Mouse (Mus musculus) Patski (cell line): ENCODE results near the gene Smc1b. TPM values are rescaled to one million over a fixed set of nuclear protein-coding genes. Genes with fewer than 3 reads are reported as not detected.

Source experiments
- ATAC-seq: fragments of 100-300 bp; one replicate; pipeline ENCODE4 v1.8.0; 2021
- CTCF ChIA-PET: fragments of 350-600 bp; sonication (Branson Sonifier 250); formaldehyde crosslinking; loops from one replicate; lab custom pipeline; 2022; ENCODE audit warnings: inconsistent platforms; lab: Charles Lee
- POLR2A ChIA-PET: fragments of 350-600 bp; sonication (Branson Sonifier 250); formaldehyde crosslinking; loops from one replicate; lab custom pipeline; 2022; ENCODE audit warnings: antibody characterized with exemption, inconsistent platforms; lab: Charles Lee
- DNase-seq: peaks from one replicate; pipeline ENCODE4 v3.0.0-alpha.2; 2011; ENCODE audit warnings: low read depth, low spot score
- H3K27me3 ChIP-seq: fragments of 371-371 bp; one replicate; pipeline ENCODE4 v1.5.1; 2021
- CTCF ChIP-seq: fragments of 100-300 bp; IDR thresholded peaks from one replicate; pipeline ENCODE4 v1.5.1; 2021
- in situ Hi-C: fragments of 300-500 bp; cut with MboI; formaldehyde crosslinking; loops from 3 replicates; pipeline ENCODE4 v1.11.1; 2018; ENCODE audit warnings: low pct_unique_long_range_greater_than_20kb, mixed read lengths
- polyA plus RNA-seq: library from polyadenylated mRNA; unstranded; gene quantifications from one replicate; pipeline ENCODE4 v1.2.3, GENCODE M21; 2021

Gene Smc1b
- polyA plus RNA-seq = 0.01 TPM

DNA sequence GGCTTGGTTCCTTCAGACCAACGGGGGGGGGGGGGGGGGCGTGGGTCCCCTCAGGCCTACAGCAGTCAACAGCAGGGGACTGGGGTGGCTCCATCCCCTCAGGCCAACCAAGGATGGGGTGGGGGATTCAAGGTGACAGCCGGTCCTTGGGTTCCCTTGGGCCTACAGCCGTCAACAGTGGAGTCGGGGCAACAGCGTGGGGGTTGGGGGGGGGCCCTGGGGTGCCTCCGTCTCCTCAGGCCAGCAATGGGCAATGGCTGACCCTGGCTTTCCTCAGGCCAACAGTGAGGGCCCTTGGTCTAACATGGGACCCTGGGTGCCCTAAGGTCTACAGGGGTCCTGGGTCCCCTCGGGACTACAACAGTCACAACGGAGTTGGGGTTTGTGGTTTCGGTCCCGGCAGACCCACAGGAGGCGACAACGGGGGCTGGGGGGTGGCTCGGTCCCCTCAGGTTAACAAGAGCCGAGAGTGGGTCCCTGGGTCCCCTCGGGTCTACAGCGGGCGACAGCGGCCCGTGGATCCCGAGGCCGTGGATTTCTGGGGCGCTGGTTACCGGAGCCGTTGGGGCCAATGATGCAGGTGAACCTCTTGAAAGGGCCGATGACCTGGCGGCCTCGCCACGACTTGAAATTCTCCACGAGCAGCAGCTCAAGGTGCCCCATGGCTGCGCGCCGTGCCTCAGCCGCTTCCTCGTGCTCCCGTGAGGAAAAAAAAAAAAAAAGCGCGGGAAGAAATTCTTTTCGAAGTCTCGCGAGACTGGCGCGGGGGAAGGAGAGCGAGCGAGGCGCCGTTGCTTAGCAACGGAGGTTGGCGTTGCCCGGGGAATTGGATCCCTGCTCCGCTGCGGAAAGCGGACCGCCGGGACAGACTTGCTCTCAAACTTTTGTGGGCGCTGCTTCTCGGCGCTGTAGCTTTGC is at the start of gene Smc1b, which contains the start of gene Ribc2:
Gene Smc1b (minus strand): TSS at position 690 of the 918 bp plus-strand sequence.
Gene Ribc2 (plus strand): TSS at position 804 of the 918 bp plus-strand sequence.
- in situ Hi-C loops = no loop called here
- POLR2A ChIA-PET = no interaction called here
- CTCF ChIA-PET = no interaction called here
- no peak for DNase-seq
- peaks cover 31% of the 10 kb centered on the region for H3K27me3 ChIP-seq
- ATAC-seq = no peak
- no peak for TF ChIP-seq CTCF

DNA sequence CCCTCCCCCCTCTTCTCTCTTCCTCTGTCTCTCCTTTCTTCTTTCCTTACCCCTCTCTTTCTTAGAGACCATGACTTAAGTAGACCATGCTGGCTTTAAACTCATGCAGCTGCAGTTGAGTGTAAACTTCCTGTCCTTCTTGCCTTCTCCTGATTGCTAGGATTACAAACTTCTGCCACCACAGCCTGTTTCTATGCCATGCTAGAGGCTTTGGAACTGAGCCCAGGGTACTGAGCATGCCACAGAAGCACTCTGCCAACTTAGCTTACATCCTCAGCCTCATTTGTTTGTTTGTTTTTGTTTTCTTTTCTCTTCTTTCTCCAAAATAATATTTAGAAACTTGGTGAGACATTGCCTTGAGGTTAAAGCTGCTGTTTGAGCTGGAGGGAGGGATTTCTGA is 48.6 kb upstream of the Smc1b start:
- DNase-seq = no peak
- no peak for TF ChIP-seq CTCF
- POLR2A ChIA-PET = no interaction called here
- peaks cover 9% of the 10 kb centered on the region for H3K27me3 ChIP-seq
- in situ Hi-C loops = no loop called here
- no peak for ATAC-seq
- CTCF ChIA-PET = interaction anchor here (1.5 kb wide), 1 partner anchor 51 kb away, joined by 3 read pairs; no protein-coding TSS in a partner anchor

DNA sequence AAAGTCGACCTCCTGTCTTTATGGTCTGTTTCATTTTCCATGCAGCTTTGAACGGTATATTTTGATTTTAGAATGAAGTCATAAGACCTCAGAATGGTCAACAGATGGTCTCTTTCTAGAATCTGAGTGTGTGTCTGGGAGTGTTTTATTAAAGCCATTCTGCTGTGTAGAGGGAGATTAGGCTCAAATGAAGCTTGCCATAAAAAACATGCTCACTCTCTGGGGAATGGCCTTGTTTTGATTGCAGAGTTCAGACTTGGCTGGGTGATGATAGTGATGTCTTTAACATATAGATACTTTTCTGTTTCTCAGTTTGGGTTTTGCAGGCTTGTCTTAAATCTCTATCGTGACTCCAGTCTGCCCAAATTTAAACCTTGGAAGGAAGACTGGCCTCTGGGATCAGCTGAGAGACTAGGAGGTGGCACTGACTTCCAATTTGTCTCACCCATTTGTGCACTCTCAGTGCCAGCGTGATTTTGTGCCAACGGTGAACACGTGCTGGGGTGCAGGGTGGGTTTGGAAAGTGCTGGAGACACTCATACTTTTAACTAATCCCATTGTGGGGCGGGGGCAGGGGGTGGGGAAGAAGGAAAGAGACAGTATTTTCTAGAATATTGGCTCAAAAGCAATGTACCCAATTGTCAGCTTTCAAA is 47.9 kb upstream of the Smc1b start:
- ATAC-seq = no peak
- DNase-seq = no peak
- ChIA-PET CTCF (interaction anchor here (1.2 to 1.5 kb wide), 2 partner anchors 25 to 52 kb away, joined by 3 read pairs; no protein-coding TSS in a partner anchor), POLR2A (no interaction called here)
- in situ Hi-C loops = no loop called here
- peaks cover 9% of the 10 kb centered on the region for H3K27me3 ChIP-seq
- TF ChIP-seq CTCF = no peak

DNA sequence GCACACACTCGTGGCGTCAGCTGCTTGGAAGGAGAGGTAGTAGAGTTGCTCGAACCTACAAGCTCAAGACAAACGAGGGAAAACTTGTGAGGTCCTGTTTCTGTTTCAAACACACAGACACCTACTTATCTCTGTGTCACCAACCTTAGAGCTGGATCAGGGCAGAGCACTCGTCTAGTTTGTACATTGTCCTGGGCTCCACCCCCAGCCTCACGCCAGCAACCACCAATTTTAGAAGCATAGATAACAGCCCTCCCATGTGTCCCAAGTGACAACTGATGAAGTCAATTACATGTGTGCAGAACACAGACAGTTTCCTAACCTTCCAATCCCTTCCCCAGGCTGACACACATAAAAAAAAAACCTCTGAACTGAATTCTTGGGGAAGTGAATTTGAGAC is 46.4 kb upstream of the Smc1b start:
- in situ Hi-C loops = no loop called here
- DNase-seq = no peak
- CTCF ChIA-PET = no interaction called here
- POLR2A ChIA-PET = no interaction called here
- H3K27me3 ChIP-seq = peaks cover 7% of the 10 kb centered on the region
- no peak for TF ChIP-seq CTCF
- ATAC-seq = no peak

DNA sequence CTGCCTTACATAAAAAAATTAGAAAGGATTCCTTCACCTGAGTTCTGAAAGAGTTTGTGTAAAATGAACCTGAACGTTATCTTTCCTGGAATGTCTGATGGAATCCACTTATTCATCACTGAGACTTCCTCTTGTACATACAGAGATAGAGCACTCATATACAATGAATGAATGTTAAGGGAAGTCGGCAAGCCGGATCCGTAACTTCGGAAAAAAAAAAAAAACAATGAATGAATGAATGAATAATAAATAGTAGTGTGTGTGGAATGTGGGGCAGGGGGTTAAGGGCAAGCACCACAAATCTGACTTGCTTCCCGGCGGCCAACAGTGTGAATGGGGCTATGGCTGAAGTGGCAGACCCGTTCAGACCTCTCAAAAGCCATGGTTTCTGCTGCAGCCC is 45.8 kb upstream of the Smc1b start:
- in situ Hi-C loops = no loop called here

DNA sequence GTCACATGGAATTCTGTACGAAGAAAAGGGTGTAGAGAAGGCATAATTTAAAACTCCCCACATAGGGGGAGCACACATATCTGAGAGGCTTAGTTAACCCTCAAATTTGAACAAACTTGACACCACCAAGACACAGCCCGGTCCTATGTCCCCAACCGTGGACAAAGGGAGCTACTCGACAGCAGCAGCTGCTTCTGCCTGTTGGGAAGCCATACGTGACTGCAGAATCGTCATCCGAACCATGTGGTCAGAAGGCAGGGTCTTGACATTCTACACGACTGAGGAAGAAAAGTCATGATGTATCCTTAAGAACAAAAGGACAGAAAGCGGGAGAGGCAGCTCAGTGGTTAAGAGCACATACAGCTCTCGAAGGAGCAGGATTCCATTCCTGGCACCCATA is 42.3 kb upstream of the Smc1b start:
- ChIA-PET POLR2A (no interaction called here), CTCF (no interaction called here)
- TF ChIP-seq CTCF = no peak
- H3K27me3 ChIP-seq = peaks cover 7% of the 10 kb centered on the region
- no peak for ATAC-seq
- DNase-seq = no peak
- in situ Hi-C loops = no loop called here

More for the DNA sequence above, 45.8 kb upstream of the Smc1b start:
- POLR2A ChIA-PET = no interaction called here
- DNase-seq (peak; percentile 93), ATAC-seq (peak; percentile 60)
- CTCF ChIA-PET = no interaction called here
- TF ChIP-seq CTCF = no peak
- H3K27me3 ChIP-seq = peaks cover 7% of the 10 kb centered on the region

DNA sequence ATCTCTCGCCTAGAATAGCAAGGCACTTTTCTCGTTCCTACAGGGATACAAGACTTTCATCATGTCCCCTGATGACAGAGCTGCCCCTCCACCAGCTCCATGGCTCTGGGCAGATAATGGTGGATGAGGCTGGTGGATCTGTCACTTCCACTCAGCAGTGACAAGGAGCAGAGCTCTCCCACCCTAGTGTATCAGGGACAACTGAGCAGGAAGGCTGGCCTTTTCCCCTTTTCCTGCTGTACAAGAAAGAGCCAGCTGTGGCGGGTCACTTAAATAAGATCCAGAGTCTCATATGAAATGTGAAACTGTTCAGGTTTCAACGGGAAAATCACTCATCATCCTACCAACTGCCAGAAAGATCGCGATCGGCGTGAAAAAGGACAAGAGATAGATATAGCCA is 41.7 kb upstream of the Smc1b start:
- no peak for TF ChIP-seq CTCF
- ChIA-PET CTCF (no interaction called here), POLR2A (no interaction called here)
- in situ Hi-C loops = no loop called here
- peaks cover 7% of the 10 kb centered on the region for H3K27me3 ChIP-seq
- no peak for DNase-seq
- no peak for ATAC-seq

DNA sequence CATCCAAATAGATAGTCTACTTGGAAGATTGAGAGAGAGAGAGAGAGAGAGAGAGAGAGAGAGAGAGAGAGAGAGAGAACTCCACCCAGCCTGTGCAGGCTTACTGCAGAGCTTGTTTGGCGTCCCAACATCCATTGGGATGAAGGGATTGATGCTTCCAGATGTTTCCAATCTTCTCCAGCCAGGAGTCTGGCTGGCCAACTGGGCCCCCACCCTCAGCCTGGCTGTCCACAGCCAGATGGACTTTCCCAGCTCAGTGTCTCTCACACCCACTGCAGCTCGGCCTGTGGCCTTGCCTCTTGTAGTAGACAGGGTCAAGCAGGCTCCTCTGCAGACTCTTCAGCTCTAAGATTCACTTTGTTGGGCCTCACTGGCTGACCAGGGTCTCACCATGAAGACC is 40.3 kb upstream of the Smc1b start:
- no peak for DNase-seq
- H3K27me3 ChIP-seq = peaks cover 7% of the 10 kb centered on the region
- CTCF ChIA-PET = interaction anchor here (1.2 kb wide), 1 partner anchor 87 kb away, joined by 3 read pairs; no protein-coding TSS in a partner anchor
- no peak for ATAC-seq
- TF ChIP-seq CTCF = no peak
- in situ Hi-C loops = no loop called here
- POLR2A ChIA-PET = no interaction called here

DNA sequence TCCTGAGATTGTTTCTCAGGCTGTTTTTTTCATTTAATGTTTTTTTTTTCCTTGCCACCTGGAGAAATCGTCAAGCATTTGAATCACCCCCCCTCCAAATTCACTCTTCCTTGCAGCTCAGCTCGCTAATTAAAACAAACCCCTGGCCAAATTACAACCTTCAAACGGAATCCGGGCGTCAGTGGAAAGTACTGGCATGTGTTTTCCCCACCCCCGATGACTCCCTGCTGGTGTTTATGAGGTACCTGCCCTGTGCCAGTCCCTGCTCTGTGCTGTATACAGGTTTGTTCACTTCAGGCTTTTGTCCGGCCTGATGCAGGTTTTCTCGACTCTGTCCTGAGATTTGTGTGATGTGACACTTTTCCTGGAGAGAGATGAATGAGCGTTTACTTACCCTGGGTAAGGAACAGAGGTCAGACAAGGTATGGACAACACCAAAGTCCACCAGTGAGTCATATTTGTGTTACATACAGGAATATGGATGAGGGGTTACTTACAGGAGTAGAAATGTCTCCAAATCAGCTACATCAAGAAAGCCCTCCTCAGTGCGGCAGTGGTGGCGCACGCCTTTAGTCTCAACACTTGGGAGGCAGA is 35.4 kb upstream of the Smc1b start:
- H3K27me3 ChIP-seq = no peaks in the 10 kb centered on the region
- ATAC-seq (no peak), DNase-seq (no peak)
- ChIA-PET CTCF (no interaction called here), POLR2A (interaction anchor here (0.6 kb wide), 1 partner anchor 1061 kb away, joined by 6 read pairs; no protein-coding TSS in a partner anchor)
- in situ Hi-C loops = no loop called here
- no peak for TF ChIP-seq CTCF

DNA sequence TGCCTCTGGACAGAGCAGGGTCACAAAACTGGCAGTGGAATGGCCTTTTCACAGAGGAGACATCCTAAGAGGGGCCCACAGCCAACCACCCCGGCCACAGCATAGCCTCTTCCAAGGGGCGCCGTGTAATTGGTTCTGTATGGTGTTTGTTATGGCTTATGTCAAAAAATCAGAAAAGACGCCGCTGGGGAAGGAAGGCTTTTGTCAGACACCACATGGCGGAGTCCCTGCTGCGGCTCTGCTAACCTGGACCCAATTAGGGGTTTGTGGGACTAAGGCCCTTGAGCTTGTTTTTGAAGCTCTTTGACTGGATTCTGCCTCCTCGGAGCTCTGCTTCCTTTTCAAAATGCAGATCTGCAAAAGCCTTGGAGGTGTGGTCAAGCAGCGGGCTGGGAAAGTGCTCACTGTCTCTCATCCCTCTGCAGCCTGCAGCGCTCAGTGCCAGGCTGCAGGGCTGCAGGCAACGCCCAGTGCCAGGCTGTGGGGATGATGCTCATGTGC is 34.7 kb upstream of the Smc1b start:
- no peak for ATAC-seq
- in situ Hi-C loops = no loop called here
- ChIA-PET POLR2A (interaction anchor here (0.6 kb wide), 1 partner anchor 833 kb away, joined by 3 read pairs; no protein-coding TSS in a partner anchor), CTCF (no interaction called here)
- no peak for DNase-seq
- TF ChIP-seq CTCF = no peak
- H3K27me3 ChIP-seq = no peaks in the 10 kb centered on the region
